Mouse (Mus musculus) cerebral cortex, adult 2 months (tissue): ENCODE data around the gene Lrrc26.

Experiments
- WGBS: fragments of 180-500 bp; shearing (Covaris S2); methylation state at CpG from one replicate; pipeline ENCODE4 v1.1.7; 2018; 5-methylcytosine and 5-hydroxymethylcytosine counted together

The Lrrc26 gene

DNA sequence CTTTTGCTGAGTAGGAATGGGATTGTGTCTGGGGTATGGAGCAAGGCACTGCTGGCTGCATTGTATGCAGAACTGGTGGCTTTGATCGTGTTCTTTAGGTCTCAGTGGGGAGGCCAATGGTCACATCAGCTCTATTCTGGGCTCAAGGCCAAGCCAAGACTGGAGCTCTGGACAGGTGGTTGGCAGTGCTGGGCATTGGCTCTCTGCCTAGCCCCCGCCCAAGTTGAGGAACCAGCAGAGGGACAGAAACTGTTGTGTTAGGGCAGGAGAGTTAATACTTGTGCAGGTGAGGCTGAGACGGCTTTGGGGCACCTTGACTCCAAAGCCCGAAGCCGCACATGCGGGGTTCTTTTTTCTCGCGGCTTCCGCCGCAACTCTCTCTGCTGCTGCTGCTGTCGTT, at the start of gene Lrrc26:
Gene Lrrc26, plus strand, starts transcription at position 265 of the 400 bp plus-strand sequence.
- WGBS: 5% methylated on average over 11 of the region's 11 CpGs

DNA sequence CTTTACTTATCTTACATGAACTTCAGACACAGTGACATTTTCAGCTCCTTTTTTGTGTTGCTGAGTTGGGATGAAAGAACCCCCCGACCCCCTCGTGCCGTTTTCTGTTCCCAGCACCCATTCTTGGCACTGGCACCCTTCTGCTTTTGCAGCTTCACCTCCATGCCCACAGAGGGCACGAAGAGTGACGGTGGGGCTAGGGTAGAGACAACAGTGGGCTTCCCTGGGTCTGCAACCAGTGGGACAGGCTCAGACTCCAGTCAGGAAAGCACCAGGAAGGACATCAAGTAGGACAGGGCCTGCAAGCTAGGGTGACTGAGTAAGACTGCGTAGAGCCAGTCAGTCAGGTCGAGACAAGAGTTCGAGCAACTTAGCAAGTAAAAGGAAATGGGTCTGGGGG, 49.4 kb upstream of the Lrrc26 start:
- WGBS: 58% methylated on average over 8 of the region's 8 CpGs

DNA sequence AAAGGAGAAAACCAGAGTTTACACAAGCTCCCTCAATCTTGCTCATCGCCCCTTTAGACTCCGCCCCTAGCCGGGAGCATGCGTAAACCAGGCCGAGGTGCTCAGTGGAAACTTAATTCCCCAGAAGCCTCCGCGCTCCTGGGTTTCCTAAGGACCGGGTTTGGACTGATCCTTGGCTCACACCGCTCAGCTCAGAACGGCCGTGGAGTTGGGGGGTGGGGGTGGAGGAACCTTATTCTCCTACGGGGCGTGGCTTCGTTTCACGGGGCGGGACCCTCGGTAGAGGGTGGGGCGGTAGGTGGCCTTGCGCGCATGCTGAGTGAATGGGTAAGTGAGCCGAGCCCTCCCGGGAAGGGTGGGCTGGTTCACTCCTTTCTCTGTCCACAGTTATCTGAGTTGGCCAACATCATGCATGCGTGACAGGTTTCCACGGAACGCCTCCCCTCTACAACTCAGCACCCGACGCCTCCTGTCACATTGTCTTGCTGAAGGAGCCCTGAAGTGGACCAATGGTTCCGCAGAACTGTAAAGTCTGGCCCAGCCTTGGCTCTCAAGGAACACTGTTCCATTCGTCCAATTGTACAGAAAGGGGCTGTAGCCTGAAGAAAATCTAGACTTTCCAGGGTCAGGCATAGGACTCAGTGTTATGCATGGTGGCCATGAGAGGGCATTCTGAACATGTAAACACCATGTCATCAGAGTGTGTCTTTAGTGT, 48.8 kb upstream of the Lrrc26 start:
- WGBS: 1% methylated on average over 29 of the region's 29 CpGs

DNA sequence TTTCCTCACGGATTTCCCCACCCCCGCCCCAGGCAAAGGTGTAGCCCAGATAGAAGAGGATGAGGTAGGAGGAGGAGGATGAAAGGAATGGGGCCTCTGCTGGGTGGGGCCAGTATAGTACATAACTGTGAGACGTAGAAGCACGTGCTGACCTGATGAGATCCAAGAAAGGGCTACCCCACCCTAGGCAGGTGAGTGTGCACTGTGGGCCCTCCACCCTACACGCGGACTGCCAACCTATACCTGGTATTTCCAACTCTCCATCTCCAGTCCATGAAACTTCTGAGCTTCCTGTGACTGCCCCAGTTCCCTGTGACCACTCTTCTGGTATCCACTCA, 48.3 kb upstream of the Lrrc26 start:
- WGBS: 20% methylated on average over 6 of the region's 6 CpGs

DNA sequence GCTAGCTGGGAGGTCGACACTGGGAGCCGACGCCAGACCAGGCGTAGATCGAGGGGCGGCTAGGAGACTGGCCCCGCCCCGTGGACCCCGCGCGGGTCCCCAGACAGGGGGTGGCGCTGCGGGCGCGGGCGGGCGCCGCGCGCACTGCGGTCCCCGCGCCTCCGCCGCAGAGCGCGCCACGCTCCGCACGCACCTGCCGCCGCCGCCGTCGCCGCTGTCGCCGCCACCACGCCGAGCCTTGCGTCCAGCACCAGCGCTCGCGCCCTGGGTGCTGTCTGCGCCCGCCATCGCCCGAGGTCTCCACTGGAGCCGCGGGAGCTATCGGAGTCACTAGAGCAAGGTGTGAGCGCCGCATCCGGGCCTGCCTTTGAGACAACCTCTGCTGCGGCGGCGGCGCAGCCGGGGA, 47.6 kb upstream of the Lrrc26 start, which contains the start of the genes Rnf208 and Cysrt1:
Gene Rnf208, plus strand, starts transcription at position 155 of the 406 bp plus-strand sequence.
Gene Cysrt1, minus strand, starts transcription at position 352 of the 406 bp plus-strand sequence.
- under 1% methylated on average over 48 of the region's 59 CpGs for WGBS

DNA sequence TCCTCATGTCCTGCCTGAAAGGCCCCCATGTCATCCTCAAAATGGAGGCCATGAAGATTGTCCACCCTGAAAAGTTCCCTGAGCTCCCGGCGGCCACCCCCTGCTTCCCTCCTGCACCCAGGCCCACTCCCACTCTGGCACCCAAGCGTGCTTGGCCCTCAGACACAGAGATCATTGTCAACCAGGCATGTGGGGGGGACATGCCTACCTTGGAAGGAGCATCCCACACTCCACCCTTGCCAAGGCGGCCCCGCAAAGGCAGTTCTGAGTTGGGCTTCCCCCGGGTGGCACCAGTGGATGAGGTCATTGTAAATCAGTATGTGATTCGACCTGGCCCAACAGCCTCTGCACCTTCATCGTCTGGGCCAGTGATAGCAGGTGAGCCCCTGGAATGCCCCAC, 46.4 kb upstream of the Lrrc26 start:
- WGBS: 64% methylated on average over 8 of the region's 8 CpGs

DNA sequence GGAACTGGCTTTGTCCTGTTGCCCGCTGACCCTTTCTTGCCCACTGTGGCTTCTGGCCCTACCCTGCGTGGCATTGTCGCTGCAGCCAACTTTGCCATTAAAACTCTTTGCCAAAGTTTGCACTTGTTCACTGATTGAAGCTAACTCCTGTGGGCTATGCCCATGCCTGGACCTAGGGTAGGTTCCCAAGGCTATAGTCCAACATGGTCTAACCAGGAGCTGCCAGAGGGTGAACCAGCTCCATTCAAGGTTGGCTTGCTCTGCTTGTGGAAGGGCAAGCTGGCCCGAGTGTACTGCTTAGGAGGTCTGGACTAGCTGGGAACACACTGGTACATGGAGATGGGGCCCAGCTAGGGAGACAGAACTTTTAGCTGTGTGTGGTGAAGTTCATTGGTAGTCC, 45.6 kb upstream of the Lrrc26 start:
- 86% methylated on average over 4 of the region's 4 CpGs for WGBS

DNA sequence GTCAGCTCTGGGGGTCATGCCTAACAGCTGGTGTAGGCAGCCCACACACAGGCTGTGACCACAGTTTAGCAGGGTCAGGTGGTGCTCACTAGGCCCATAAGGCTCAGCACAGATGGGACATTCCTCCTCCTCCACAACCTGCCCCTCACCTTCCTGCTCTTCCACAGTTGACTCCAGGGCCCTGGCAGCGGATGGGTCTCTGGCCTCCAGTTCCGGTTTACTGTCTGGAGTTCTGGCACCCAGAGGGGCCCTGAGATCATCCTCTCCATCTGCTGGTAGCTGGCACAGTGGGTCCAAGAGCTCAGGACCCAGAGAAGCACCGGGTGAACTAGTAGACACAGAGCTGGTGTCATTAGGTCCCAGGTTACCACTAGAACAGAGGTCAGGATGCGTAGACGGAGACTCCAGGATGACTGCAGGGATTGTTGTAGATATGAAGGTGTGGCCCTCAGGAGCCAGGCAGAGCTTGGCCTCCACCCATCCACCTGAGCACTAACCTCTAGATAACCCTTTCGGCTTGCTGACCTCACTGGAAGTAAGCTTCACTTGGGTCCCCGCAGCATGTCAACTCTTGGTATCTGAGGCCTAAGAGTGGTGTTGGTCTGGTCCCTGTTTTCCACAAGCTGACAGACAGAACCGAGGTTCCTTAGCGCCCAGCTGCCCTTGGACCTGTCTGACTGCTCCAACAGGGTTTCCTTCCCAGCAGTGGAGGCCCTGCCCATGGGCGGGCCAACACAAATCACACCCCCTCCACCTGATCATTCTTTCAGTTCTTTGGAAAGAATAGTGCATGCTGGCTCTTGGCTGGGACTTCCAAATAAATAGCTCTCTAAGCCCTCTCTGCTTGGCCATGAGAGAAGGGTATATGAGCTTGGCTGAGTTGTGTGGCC, 43.3 kb upstream of the Lrrc26 start, which contains the start of gene AL732309.1:
Gene AL732309.1, minus strand, starts transcription at position 681 of the 890 bp plus-strand sequence.
- WGBS: 89% methylated on average over 10 of the region's 10 CpGs

DNA sequence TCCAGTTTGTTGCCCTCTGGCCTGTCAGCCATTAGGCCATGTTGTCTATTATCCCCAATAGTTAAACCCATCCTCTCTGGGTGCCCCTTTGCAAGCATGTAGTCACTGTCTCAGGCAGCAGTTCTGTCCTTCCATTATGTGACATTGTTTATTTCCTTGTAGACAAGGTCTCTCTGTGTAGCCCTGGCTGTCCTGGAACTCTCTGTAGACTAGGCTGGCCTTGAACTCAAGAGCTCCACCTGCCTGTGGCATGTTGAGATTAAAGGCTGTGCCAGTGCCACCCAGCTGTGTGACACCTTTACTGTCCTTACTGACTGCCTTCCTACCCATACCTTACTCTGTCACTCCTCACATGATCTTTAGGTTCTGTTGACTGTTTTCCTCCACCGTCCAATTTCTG, 37.4 kb upstream of the Lrrc26 start:
- WGBS: 89% methylated on average over 1 of the region's 1 CpGs

DNA sequence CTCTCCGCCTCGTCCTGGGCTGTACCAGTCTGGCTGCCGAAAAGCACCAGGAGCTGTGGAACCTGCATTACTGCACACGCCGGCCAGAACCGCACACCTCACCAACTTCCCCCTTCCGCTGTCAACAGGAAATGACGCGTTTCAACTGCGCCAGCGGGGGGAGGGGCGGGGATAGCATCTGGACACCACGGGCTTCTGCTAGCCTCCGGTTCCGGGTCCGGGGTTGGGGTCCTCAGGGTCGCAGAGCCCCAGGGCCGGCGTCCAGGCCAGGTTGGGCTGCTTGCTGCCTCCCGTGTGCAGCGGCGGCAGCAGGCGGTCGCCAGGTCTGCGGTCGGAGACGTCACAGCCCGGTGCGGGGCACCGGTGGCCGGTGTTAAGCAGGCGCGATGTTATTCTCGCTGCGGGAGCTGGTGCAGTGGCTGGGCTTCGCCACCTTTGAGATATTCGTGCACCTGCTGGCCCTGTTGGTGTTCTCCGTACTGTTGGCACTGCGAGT, 34.4 kb upstream of the Lrrc26 start, which contains the start of gene Tmem203:
Gene Tmem203, plus strand, starts transcription at position 156 of the 496 bp plus-strand sequence.
- WGBS: under 1% methylated on average over 39 of the region's 39 CpGs

DNA sequence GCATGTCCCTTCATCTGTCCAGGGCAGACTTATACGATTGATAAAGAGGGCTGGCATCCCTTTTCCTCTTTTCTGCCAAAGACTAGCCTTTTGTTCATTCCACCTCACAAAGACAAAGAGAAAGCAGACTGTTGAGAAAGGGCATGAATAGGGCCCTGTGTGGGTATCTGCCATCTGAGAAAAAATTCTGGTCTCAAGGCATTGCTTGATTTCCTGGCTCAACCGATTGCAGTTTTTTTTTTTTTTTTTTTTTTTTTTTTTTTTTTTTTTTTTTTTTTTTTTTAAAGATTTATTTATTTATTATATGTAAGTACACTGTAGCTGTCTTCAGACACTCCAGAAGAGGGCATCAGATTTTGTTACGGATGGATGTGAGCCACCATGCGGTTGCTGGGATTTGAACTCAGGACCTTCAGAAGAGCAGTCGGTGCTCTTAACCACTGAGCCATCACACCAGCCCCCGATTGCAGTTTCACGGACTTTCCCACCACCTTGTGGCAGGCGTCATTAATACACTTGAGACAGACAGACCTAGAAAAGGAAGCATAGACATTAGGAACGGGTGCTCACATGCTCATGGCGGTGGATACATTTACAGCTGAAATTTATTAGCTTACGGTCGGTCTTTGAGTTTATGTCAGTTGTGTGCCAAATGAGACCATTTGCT, 33.1 kb upstream of the Lrrc26 start:
- 39% methylated on average over 12 of the region's 12 CpGs for WGBS

DNA sequence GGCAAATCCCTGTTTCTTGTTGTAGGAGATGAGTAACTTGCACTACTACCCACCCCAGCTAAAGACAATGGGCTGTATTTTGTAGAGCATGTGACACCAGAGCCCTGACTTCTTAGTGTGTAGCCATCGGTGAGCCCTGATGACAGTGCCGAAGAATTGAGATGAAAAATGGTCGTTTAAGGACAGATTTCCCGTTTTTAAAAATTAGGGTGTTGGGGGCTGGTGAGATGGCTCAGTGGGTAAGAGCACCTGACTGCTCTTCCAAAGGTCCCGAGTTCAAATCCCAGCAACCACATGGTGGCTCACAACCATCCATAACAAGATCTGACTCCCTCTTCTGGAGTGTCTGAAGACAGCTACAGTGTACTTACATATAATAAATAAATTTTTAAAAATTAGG, 32.5 kb upstream of the Lrrc26 start:
- 77% methylated on average over 5 of the region's 5 CpGs for WGBS

DNA sequence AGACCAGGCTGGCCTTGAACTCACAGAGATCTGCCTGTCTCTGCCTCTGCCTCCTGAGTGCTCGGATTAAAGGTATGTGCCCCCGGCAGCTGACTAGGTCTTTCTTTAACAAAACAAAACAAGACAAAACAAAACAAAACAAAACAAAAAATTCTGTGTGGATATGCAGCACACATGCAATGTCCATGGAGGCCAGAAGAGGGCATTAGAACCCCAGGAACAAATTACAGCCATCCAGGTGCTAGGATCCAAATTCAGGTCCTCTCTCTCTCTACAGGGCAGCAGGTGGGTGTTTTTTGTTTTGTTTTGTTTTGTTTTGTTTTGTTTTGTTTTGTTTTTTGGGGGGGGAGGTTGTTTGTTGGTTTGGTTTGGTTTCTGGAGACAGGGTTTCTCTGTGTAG, 30.8 kb upstream of the Lrrc26 start:
- 59% methylated on average over 2 of the region's 2 CpGs for WGBS

DNA sequence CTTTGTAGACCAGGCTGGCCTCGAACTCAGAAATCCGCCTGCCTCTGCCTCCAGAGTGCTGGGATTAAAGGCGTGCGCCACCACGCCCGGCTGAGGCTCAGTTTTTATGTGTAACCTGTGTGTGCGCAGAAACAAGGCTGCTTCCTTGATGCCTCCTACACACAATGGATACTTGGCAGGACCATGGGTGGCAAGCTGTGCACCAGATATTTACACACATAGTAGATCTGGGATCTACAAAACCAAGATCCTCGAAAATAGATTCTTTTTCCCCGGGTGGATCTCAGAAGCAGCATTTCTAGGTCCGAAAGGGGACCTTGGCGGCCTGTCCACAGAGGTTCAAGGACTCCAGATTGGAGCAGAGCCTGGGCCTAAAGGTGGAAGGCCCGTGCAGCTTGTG, 27.8 kb upstream of the Lrrc26 start:
- 29% methylated on average over 12 of the region's 12 CpGs for WGBS

DNA sequence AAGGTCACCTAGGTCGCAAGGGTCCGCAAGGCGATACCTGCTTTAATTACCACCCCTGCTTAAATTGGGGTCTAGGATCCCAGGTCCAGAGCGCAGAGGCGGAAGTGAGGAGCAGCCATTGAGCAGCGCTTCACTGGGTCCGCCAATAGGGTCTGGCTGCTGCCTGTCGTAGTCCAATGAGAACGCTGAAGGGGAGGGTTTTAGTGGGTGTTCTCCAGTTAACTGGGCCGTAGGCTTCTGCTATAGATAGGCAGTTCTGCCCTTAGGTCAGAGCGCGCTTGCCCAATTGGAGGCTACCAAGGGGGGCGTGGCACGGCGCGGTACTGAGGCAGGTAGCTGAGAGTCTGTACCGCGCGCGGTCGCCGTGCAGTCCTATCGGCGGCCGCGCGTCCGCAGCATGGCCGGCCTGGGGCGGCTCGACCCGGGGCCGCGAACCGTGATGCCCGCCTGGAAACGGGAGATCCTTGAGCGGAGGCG, 27.4 kb upstream of the Lrrc26 start, which contains the start of gene Tprn:
Gene Tprn, plus strand, starts transcription at position 328 of the 477 bp plus-strand sequence.
- WGBS: under 1% methylated on average over 39 of the region's 39 CpGs

DNA sequence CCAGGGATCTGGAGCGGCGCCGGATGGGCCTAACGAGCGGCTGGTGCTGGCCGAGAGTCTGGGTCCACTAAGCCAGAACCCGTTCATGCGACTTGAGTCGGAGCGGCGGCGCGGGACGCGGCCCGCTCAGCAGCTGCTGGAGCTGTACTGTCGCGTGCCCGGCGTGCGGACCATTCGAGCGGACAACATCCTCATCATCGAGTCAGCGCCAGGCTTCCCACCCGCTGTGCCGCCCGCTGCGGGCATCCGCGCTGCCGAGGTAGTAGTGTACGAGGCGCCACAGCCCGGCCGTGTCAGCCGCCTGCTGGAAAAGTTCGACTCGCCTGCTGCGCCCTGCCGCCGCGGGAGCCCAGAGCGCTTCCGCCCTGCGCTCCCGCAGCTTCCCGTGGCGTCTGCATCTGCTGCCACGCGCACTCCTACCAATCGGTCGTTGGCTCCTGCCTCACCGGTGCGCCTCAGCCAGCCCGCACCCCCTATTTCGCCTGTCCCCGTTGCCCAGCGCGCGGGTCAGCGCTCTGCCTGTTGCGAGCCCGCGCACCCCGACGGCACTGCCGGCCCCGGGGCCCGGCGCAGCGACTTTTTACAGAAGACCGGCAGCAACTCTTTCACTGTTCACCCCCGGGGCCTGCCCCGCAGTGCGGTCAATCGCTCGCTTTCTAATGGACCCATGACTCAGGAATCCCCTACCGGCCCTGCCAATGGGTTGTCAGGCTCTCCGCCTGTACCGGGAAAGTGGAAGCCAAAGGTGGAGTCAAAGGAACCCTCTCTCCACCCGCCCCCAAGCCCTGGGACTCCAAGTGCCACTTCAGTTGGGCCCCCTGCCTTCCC, 26.7 kb upstream of the Lrrc26 start:
- WGBS: under 1% methylated on average over 82 of the region's 82 CpGs

DNA sequence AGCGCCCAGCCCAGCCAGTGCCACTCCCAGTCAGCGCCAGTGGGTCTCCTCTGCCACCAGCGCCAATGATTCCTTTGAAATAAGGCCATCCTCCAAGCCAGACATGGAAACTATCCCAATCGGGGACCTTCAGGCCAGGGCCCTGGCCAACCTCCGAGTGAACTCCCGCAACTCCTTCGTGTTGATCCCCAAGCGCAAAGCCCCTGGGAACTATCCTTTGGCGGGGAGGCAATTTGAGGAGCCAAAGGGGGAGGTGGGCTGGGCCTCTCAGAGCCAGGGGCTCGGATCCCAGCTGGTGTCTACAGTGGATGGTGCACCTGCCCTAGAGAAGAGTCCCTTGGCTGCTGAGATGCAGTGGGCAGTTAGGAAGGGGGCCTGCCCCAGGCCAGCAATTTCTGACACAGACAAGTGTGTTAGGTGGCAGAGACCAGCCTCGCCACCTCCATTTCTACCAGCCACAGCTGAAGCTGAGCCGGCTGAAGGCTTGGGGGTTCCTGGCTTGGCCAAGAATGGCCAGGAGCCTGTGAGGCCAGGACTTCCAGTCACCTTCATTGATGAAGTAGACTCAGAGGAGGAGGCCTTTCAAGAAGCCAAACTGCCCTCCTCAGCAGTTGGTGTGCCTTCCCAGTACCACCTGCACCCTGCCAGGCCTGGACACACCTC, 26.0 kb upstream of the Lrrc26 start:
- 33% methylated on average over 12 of the region's 12 CpGs for WGBS

DNA sequence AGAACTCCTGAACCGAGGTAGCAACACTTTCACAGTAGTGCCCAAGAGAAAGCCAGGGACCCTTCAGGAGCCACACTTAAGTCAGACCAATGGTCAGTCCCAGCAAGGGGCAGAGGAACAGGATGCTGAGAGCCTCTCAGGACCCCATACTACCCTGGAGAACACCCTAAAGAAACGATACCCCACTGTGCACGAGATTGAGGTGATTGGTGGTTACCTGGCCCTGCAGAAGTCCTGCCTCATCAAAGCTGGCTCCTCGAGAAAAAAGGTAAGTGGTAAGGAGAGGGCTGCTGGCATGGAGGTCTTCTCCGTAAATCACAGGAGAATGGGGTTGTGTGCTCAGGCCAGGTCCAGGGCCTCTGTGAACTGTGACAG, 25.4 kb upstream of the Lrrc26 start:
- 77% methylated on average over 5 of the region's 5 CpGs for WGBS

DNA sequence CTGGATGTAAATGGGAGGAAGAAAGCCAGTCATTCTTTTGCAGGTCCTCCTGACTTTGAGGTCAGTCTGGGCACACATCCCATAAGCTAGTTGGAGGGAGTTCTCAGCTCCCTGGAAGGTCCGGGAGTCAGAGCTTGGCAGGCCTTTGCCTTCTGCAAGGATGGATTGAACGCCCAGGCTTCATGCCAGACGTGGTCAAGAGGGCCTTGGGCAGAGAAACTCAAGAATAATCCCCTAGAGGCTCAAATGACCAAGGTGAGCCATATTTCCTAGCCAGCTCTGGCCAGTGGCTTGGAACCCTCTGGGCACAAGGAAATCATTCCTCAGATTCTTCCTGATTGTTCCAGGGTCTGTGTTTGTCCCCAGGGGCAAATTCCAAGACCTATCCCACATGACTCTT, 24.9 kb upstream of the Lrrc26 start:
- 62% methylated on average over 3 of the region's 3 CpGs for WGBS

DNA sequence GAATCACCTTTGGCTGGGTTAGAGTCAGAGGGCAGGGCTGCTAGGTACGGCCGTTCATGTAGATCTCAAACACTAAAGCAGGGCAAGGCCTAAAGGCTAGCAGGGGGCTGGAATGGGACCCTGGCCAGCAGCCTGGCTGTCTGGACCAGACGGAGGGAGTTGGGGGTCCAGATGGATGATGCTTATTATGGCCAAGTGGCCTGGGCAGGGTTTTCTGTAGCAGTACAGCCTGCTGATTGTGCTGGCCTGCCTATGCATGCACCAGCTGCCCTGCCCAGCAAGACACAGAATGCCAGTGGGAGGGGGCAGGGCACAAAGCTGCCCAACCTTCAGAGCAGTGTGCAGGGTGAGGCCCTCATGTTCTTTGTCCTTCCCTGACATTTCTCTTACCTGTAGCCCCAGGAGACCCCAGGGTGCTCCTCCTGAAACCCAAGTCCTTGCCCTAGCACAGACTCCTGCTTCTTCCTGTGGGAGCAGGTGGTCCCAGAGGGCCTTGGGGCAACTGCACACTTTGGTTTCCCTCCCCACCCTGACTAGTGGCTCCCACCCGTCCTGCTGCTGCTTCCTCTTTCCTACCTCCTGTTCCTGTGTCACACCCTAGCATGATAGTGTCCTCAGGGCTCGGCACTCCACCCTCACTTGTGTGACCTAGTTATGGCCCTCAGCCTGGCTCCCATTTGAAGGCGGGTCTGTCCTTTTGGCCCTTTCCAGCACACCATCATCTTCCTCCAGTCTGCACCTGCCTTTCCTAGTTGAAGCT, 23.6 kb upstream of the Lrrc26 start:
- 55% methylated on average over 6 of the region's 6 CpGs for WGBS
